Mouse (Mus musculus) megakaryocyte, embryonic 14.5 days (primary cell): ENCODE measurements around the gene Tenm4. TPM values are rescaled to one million over a fixed set of nuclear protein-coding genes. Genes with fewer than 3 reads are reported as not detected.

ENCODE experiments used
- H3K27me3 ChIP-seq: replicated peaks from 2 replicates; pipeline ENCODE3; 2012; ENCODE audit warnings: inconsistent platforms
- H3K36me3 ChIP-seq: replicated peaks from 2 replicates; pipeline ENCODE3; 2012; ENCODE audit warnings: low read length, inconsistent platforms, mixed read lengths
- H3K4me1 ChIP-seq: 2 replicates; pipeline ENCODE4 v1.6.1; 2012; ENCODE audit warnings: inconsistent platforms
- H3K4me3 ChIP-seq: replicated peaks from 2 replicates; pipeline ENCODE3; 2012; ENCODE audit warnings: moderate library complexity, mild to moderate bottlenecking, inconsistent platforms
- H3K9me3 ChIP-seq: 2 replicates; pipeline ENCODE4 v1.6.1; 2012; ENCODE audit warnings: inconsistent platforms
- FLI1 ChIP-seq: IDR thresholded peaks from 2 replicates; pipeline ENCODE4 v1.6.1; 2012; ENCODE audit warnings: low read length, inconsistent platforms, mixed read lengths
- GATA1 ChIP-seq: IDR thresholded peaks from 3 replicates; pipeline ENCODE4 v1.6.1; 2012; ENCODE audit warnings: mixed read lengths, low read length, inconsistent platforms, borderline replicate concordance
- polyA plus RNA-seq: library from polyadenylated mRNA; stranded (reverse); fragments of >175 nt; gene quantifications from 2 replicates; pipeline ENCODE4 v1.2.3, GENCODE M21; 2012; ENCODE audit warnings: low replicate concordance; ENCODE audit not compliant: insufficient read depth

Tenm4 gene
- polyA plus RNA-seq, 1 experiment: not detected

GRCm38 (mm10) chr7:96670095-96670494 is 499.0 kb downstream of the Tenm4 start:
- H3K9me3 ChIP-seq: no peaks in the 10 kb centered on the region
- no peak overlapping the region for H3K4me3 ChIP-seq
- no peaks in the 10 kb centered on the region for H3K4me1 ChIP-seq
- peaks cover 8% of the 10 kb centered on the region for H3K27me3 ChIP-seq
- TF ChIP-seq FLI1 (no peak), GATA1 (no peak)
- H3K36me3 ChIP-seq: no peaks in the 10 kb centered on the region

- Histone ChIP-seq H3K9me3 (no peaks in the 10 kb centered on the region), H3K4me3 (no peak overlapping the region), H3K4me1 (no peaks in the 10 kb centered on the region), H3K36me3 (no peaks in the 10 kb centered on the region), H3K27me3 (peaks cover 5% of the 10 kb centered on the region)
- TF ChIP-seq GATA1 (no peak), FLI1 (no peak)
Measured at GRCm38 (mm10) chr7:96672322-96672914, 501.4 kb downstream of the Tenm4 start.

- H3K4me1 ChIP-seq: no peaks in the 10 kb centered on the region
- H3K27me3 ChIP-seq: peaks cover 12% of the 10 kb centered on the region
- H3K9me3 ChIP-seq: no peaks in the 10 kb centered on the region
- H3K4me3 ChIP-seq: no peak overlapping the region
- TF ChIP-seq GATA1 (no peak), FLI1 (no peak)
- H3K36me3 ChIP-seq: no peaks in the 10 kb centered on the region
Measured at GRCm38 (mm10) chr7:96677082-96677481, 506.0 kb downstream of the Tenm4 start.

GRCm38 (mm10) chr7:96678236-96678635 is 507.2 kb downstream of the Tenm4 start:
- Histone ChIP-seq H3K4me1 (no peaks in the 10 kb centered on the region), H3K9me3 (no peaks in the 10 kb centered on the region), H3K4me3 (no peak overlapping the region), H3K36me3 (no peaks in the 10 kb centered on the region), H3K27me3 (peaks cover 13% of the 10 kb centered on the region)
- TF ChIP-seq FLI1 (no peak), GATA1 (no peak)

GRCm38 (mm10) chr7:96679746-96680145 is 508.7 kb downstream of the Tenm4 start:
- Histone ChIP-seq H3K36me3 (no peaks in the 10 kb centered on the region), H3K27me3 (peaks cover 14% of the 10 kb centered on the region), H3K9me3 (no peaks in the 10 kb centered on the region), H3K4me1 (no peaks in the 10 kb centered on the region), H3K4me3 (no peak overlapping the region)
- TF ChIP-seq GATA1: no peak
- no peak for TF ChIP-seq FLI1

GRCm38 (mm10) chr7:96680405-96680804 is 509.4 kb downstream of the Tenm4 start:
- H3K9me3 ChIP-seq: no peaks in the 10 kb centered on the region
- no peak overlapping the region for H3K4me3 ChIP-seq
- H3K27me3 ChIP-seq: peaks cover 16% of the 10 kb centered on the region
- H3K36me3 ChIP-seq: no peaks in the 10 kb centered on the region
- no peaks in the 10 kb centered on the region for H3K4me1 ChIP-seq
- no peak for TF ChIP-seq FLI1
- no peak for TF ChIP-seq GATA1

- no peaks in the 10 kb centered on the region for H3K9me3 ChIP-seq
- peaks cover 19% of the 10 kb centered on the region for H3K27me3 ChIP-seq
- no peaks in the 10 kb centered on the region for H3K36me3 ChIP-seq
- H3K4me3 ChIP-seq: no peak overlapping the region
- no peak for TF ChIP-seq GATA1
- TF ChIP-seq FLI1: no peak
- no peaks in the 10 kb centered on the region for H3K4me1 ChIP-seq
Measured at GRCm38 (mm10) chr7:96681808-96682207, 510.8 kb downstream of the Tenm4 start.

GRCm38 (mm10) chr7:96688141-96688540 is 517.1 kb downstream of the Tenm4 start:
- Histone ChIP-seq H3K36me3 (no peaks in the 10 kb centered on the region), H3K27me3 (peaks cover 16% of the 10 kb centered on the region), H3K4me3 (no peak overlapping the region), H3K9me3 (no peaks in the 10 kb centered on the region), H3K4me1 (peaks cover 9% of the 10 kb centered on the region; the same call in 1 of the 2 replicates)
- no peak for TF ChIP-seq FLI1

GRCm38 (mm10) chr7:96701097-96701845 is 530.2 kb downstream of the Tenm4 start:
- H3K27me3 ChIP-seq: peaks cover 18% of the 10 kb centered on the region
- no peak overlapping the region for H3K4me3 ChIP-seq
- H3K36me3 ChIP-seq: no peaks in the 10 kb centered on the region
- H3K4me1 ChIP-seq: peaks cover 29% of the 10 kb centered on the region
- TF ChIP-seq FLI1: no peak
- no peak for TF ChIP-seq GATA1
- no peaks in the 10 kb centered on the region for H3K9me3 ChIP-seq

GRCm38 (mm10) chr7:96703958-96704357 is 532.9 kb downstream of the Tenm4 start:
- Histone ChIP-seq H3K9me3 (no peaks in the 10 kb centered on the region), H3K27me3 (peaks cover 15% of the 10 kb centered on the region), H3K4me3 (peak overlapping the region; percentile 34), H3K4me1 (peaks cover 29% of the 10 kb centered on the region), H3K36me3 (no peaks in the 10 kb centered on the region)
- TF ChIP-seq GATA1 (no peak), FLI1 (no peak)
